Mouse (Mus musculus) myocyte (in vitro differentiated cells): ENCODE data around the gene Plce1. TPM values are rescaled to one million over a fixed set of nuclear protein-coding genes. Genes with fewer than 3 reads are reported as not detected.

Experiments
- H3K27me3 ChIP-seq: one replicate; pipeline ENCODE4 v1.6.1; 2011; ENCODE audit not compliant: control insufficient read depth, insufficient read depth, insufficient read length
- H3K36me3 ChIP-seq: one replicate; pipeline ENCODE4 v1.6.1; 2011; ENCODE audit not compliant: control insufficient read depth, insufficient read depth
- H3K4me2 ChIP-seq: one replicate; pipeline ENCODE4 v1.6.1; 2011; ENCODE audit warnings: low read depth, control low read depth
- H3K4me3 ChIP-seq: one replicate; pipeline ENCODE4 v1.5.1; 2011; ENCODE audit warnings: mild to moderate bottlenecking, control low read depth, moderate library complexity
- H3K79me2 ChIP-seq: one replicate; pipeline ENCODE4 v1.6.1; 2011; ENCODE audit not compliant: control insufficient read depth, insufficient read depth
- H3ac ChIP-seq: one replicate; pipeline ENCODE4 v1.6.1; 2011; ENCODE audit not compliant: control insufficient read depth, insufficient read length
- CEBPB ChIP-seq: IDR thresholded peaks from 2 replicates; pipeline ENCODE4 v1.6.1; 2011; ENCODE audit warnings: mild to moderate bottlenecking, moderate library complexity; ENCODE audit not compliant: poor library complexity, insufficient read depth, severe bottlenecking
- E2F4 ChIP-seq: IDR thresholded peaks from one replicate; pipeline ENCODE4 v1.6.1; 2011; ENCODE audit warnings: mild to moderate bottlenecking, control low read depth, moderate library complexity; ENCODE audit not compliant: insufficient read depth
- MAX ChIP-seq: IDR thresholded peaks from one replicate; pipeline ENCODE4 v1.6.1; 2011; ENCODE audit warnings: low read depth, mild to moderate bottlenecking, control low read depth
- MYOD1 ChIP-seq, 3 experiments: IDR thresholded peaks; one replicate each; pipeline ENCODE4 v1.6.1; 2011; ENCODE audit warnings: control low read depth in 2 of 3, low read depth in 2 of 3, mild to moderate bottlenecking in 2 of 3, moderate library complexity in 1 of 3; ENCODE audit not compliant: insufficient read length in 2 of 3, control insufficient read depth in 1 of 3
- MYOG ChIP-seq, 3 experiments: IDR thresholded peaks; one replicate each; pipeline ENCODE4 v1.6.1; 2011; ENCODE audit warnings: control low read depth in 2 of 3, low read depth in 2 of 3, mild to moderate bottlenecking in 2 of 3; ENCODE audit not compliant: insufficient read length in 2 of 3, control insufficient read depth in 1 of 3, insufficient read depth in 1 of 3
- POLR2A ChIP-seq: IDR thresholded peaks from one replicate; pipeline ENCODE4 v1.6.1; 2011; ENCODE audit warnings: low read depth, mild to moderate bottlenecking, control low read depth, moderate library complexity; ENCODE audit not compliant: insufficient read length
- POLR2AphosphoS2 ChIP-seq: IDR thresholded peaks from one replicate; pipeline ENCODE4 v1.6.1; 2011; ENCODE audit warnings: low read depth, control low read depth; ENCODE audit not compliant: insufficient read length
- REST ChIP-seq: IDR thresholded peaks from one replicate; pipeline ENCODE4 v1.6.1; 2011; ENCODE audit warnings: mild to moderate bottlenecking, control low read depth, moderate library complexity; ENCODE audit not compliant: insufficient read depth, insufficient read length
- SRF ChIP-seq: IDR thresholded peaks from one replicate; pipeline ENCODE4 v1.6.1; 2011; ENCODE audit warnings: low read depth; ENCODE audit not compliant: control insufficient read depth, insufficient read length
- TCF12 ChIP-seq: IDR thresholded peaks from one replicate; pipeline ENCODE4 v1.6.1; 2011; ENCODE audit warnings: mild to moderate bottlenecking, control low read depth; ENCODE audit not compliant: poor library complexity, insufficient read depth, severe bottlenecking
- TCF3 ChIP-seq: IDR thresholded peaks from one replicate; pipeline ENCODE4 v1.6.1; 2011; ENCODE audit warnings: low read depth, control low read depth; ENCODE audit not compliant: insufficient read length
- USF1 ChIP-seq: IDR thresholded peaks from one replicate; pipeline ENCODE4 v1.6.1; 2011; ENCODE audit warnings: low read depth, mild to moderate bottlenecking, control low read depth, moderate library complexity
- polyA plus RNA-seq: library from polyadenylated mRNA; unstranded; fragments of >200 nt; fragmentation: generic; extraction: Trizol; gene quantifications from one replicate; pipeline ENCODE4 v1.2.1, GENCODE M21; 2012; ENCODE audit warnings: missing spikeins

The Plce1 gene
- polyA plus RNA-seq, 1 experiment = 0.01 TPM

DNA sequence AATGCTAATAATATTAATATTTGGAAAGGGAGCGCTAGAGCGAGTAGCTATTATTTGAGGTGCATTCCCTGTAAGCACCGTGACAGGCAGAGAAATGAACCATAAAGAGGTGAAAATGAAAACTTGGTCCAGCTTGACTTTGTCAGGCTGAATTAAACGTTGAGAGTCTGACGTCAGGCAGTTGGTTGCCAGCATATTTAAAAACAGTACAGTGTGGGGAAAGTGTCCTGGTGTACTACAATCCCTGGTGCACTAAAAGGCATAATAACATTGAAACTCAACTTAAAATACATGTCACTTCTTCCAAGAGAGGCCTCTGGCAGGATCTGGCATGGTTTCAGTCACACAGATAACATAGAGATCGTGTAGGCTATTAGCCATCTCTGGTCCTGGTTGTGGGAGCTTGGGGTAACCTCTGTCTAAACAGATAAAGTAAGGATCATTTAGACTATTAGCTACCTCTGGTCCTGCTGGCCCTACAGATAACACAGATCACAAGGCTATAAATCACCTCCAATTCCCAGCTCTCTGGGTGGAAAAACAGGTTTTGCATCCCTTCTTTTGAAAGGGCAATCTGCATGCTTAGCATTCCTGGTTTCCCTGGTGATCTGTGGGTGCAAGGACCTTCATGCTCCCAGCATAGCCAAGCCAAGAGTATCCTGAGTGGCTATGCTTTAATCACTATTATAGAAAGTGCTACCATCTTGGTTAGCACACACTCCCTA is 164.1 kb downstream of the Plce1 start:
- Histone ChIP-seq H3K36me3 (no peaks in the 10 kb centered on the region), H3K27me3 (peaks cover 3% of the 10 kb centered on the region), H3ac (no peak overlapping the region), H3K79me2 (no peaks in the 10 kb centered on the region), H3K4me2 (no peak overlapping the region), H3K4me3 (no peak overlapping the region)
- TF ChIP-seq TCF3 (no peak), MAX (no peak)

DNA sequence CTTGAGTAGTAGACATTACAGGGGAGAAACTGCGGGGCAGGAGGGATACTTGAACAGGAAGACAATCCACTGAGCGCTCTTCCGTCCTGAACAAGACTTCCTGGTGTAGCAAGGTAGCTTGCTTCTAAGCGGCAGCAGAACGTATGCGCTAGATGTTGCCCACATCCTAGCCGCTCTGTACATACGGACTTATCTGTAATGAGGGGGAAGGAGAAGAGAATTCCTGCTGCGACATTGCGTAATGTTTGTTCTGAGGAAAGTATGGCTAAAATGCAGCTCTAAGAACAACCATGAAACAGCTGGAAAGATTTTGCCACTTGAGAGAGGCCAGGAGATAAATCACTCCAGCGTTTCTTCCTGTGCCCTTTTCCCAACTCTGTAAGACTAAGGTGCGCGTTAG is 177.1 kb downstream of the Plce1 start:
- peaks cover 16% of the 10 kb centered on the region for H3K27me3 ChIP-seq
- no peaks in the 10 kb centered on the region for H3K79me2 ChIP-seq
- H3K4me2 ChIP-seq = no peak overlapping the region
- no peak overlapping the region for H3ac ChIP-seq
- H3K36me3 ChIP-seq = no peaks in the 10 kb centered on the region
- no peak overlapping the region for H3K4me3 ChIP-seq
- TF ChIP-seq SRF (no peak), POLR2A (no peak), TCF12 (no peak), POLR2AphosphoS2 (no peak), CEBPB (no peak), E2F4 (no peak), TCF3 (no peak), USF1 (no peak), MYOG (IDR thresholded peaks at IDR 0.05; ENCODE audit: control insufficient read depth in 1 of 3, insufficient read depth in 1 of 3, insufficient read length in 2 of 3, low read depth in 2 of 3) (no peak), REST (no peak), MAX (no peak), MYOD1 (IDR thresholded peaks at IDR 0.05; ENCODE audit: control insufficient read depth in 1 of 3, insufficient read length in 2 of 3, low read depth in 2 of 3) (no peak)

DNA sequence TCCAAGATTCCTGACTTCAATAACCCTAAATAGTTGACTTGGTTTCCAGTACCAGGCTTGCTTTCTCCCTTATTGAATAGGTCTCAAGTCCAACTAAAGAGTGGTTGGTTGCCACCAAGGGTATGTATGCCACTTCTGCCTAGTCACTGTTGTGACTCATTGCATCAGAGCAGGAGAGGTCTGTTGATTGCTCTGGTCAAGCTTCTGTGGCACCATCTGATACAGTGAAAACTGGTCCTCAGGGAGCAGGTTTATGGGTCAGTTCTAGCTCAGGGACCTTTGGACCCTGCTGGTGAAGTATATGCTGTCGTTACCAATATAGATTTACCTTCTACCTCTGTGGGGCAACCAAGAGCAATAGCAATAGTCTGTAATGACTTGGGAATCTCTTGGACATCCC is 184.5 kb downstream of the Plce1 start:
- Histone ChIP-seq H3ac (no peak overlapping the region), H3K79me2 (no peaks in the 10 kb centered on the region), H3K4me2 (no peak overlapping the region), H3K36me3 (no peaks in the 10 kb centered on the region), H3K27me3 (peaks cover 3% of the 10 kb centered on the region), H3K4me3 (no peak overlapping the region)
- TF ChIP-seq POLR2A (no peak), MYOG (IDR thresholded peaks at IDR 0.05; ENCODE audit: control insufficient read depth in 1 of 3, insufficient read depth in 1 of 3, insufficient read length in 2 of 3, low read depth in 2 of 3) (no peak), TCF3 (no peak), MAX (no peak), MYOD1 (IDR thresholded peaks at IDR 0.05; ENCODE audit: control insufficient read depth in 1 of 3, insufficient read length in 2 of 3, low read depth in 2 of 3) (no peak), REST (no peak), SRF (no peak), POLR2AphosphoS2 (no peak), USF1 (no peak), TCF12 (no peak), CEBPB (no peak), E2F4 (no peak)

DNA sequence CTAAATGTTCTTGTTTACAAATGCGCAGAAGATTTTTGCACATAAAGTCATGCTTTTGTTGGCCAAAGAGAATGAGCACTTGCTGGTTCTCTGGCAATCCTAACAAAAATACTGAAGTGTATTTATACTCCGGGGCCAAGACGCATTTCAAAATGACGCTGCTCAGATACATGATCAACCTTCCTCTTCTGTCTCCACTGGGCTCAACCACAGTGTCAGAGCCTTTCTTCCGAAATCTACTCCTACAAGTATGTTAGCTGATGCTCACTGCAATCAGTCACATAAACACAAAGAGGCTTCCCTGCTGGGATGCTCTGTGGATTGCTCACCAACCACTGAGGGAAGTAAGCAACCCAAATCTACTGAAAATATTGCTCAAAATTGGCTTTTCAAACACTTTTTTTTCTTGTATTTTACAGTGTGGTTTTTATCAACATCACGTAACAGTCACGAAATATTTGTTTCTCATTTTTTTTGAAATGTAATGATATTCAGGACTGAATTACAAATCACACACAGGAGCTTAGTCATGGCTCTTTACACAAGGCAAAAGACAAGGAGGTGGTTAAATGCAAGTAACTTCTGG is 191.2 kb downstream of the Plce1 start:
- TF ChIP-seq CEBPB = 0 out of 2 replicates have a peak, but pooled peaks have one; percentile 25
- no peak for TF ChIP-seq USF1
- Histone ChIP-seq H3K36me3 (no peaks in the 10 kb centered on the region), H3K27me3 (no peaks in the 10 kb centered on the region)

DNA sequence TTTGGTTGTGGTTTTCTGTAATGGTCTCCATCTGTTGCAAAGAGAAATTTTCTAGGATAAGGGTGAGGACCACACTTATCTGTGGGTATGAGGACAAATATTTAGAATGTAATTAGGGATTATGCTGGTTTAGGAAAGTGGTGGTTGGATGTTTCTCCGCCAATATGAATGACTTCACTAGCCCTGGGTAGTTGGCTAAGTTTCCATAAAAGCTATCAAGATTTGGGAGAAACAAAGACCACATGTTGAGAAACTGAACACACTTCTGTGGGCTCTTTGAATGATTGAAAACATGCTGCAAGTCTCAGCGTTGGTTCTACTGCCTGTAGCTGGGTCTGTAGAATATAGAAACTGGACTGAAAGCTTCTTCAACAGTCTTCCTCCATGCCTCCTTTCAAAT is 193.0 kb downstream of the Plce1 start:
- Histone ChIP-seq H3K4me3 (no peak overlapping the region), H3K27me3 (no peaks in the 10 kb centered on the region), H3K4me2 (no peak overlapping the region), H3K36me3 (no peaks in the 10 kb centered on the region), H3K79me2 (no peaks in the 10 kb centered on the region), H3ac (no peak overlapping the region)
- TF ChIP-seq POLR2A (no peak), USF1 (no peak), SRF (no peak), MAX (no peak), CEBPB (no peak), REST (no peak), TCF12 (no peak), MYOD1 (IDR thresholded peaks at IDR 0.05; ENCODE audit: control insufficient read depth in 1 of 3, insufficient read length in 2 of 3, low read depth in 2 of 3) (no peak), POLR2AphosphoS2 (no peak), TCF3 (no peak), MYOG (IDR thresholded peaks at IDR 0.05; ENCODE audit: control insufficient read depth in 1 of 3, insufficient read depth in 1 of 3, insufficient read length in 2 of 3, low read depth in 2 of 3) (no peak), E2F4 (no peak)

More for the DNA sequence above, 191.2 kb downstream of the Plce1 start:
- Histone ChIP-seq H3K4me2 (no peak overlapping the region), H3K79me2 (no peaks in the 10 kb centered on the region), H3ac (no peak overlapping the region), H3K4me3 (no peak overlapping the region)
